Mouse (Mus musculus): ENCODE results near the gene Krtap5-3.
"Not testable (repeated sequence)": the region's sequence is repeated elsewhere in the genome, so short reads cannot be mapped to it uniquely, and the experiment has no call there.

The Krtap5-3 gene

DNA sequence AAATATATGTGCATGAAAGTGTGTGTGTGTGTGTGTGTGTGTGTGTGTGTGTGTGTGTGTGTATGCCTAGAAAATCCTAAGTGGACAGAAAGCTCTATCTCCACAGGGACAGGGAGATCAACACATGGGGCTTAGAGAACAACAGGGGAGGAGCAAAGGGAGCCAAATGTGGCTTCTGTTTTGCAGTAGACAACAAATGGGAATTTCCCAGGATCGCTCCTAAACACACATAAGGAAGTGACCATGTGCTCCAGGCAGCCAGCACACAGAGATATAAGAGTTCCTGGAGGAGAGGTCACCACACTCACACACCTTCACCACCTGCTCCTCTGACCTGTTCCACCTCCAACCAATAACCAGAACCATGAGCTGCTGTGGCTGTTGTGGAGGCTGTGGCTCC is at the start of gene Krtap5-3:
Gene Krtap5-3, plus strand, starts transcription at position 301 of the 400 bp plus-strand sequence.
- no peak for DNase-seq

DNA sequence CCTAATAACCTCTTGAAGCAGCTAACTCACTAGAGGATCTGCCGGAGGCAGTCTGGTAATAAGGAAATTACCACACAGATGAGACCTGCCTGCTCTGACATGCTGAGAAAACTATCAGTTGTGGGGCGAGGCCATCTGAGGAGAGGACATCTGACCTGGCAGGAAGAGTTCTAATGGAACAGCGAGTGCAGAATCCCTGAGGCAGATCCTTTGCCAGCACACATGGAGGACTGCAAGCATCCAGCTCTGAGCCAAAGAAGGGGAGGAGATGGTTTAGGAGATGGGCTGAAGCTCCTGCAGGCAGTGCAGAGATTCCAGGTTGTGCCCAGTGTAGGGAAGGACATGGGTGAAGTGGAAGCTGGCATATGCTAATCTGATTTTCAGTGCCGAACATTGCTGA is 49.0 kb upstream of the Krtap5-3 start:
- DNase-seq = peak; percentile 4

DNA sequence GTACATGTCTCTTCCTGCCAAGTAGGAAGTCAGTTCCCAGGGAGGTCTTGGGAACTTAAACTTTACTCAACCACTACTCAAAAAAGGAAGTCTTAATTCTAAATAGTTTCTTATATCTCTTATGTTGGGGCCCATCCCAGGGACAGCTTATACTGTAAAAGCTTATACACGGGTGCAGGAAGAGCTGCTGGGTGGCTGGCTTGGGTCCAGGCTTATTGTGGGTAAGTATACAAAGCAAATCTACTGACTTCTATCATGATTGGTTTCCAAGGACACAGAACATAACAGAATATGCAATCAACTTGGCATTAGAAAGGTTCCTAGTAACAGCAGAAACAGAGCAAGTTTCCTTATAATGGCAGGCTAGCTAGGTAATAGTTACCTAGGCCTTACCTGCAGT is 45.9 kb upstream of the Krtap5-3 start:
- DNase-seq = no peak

DNA sequence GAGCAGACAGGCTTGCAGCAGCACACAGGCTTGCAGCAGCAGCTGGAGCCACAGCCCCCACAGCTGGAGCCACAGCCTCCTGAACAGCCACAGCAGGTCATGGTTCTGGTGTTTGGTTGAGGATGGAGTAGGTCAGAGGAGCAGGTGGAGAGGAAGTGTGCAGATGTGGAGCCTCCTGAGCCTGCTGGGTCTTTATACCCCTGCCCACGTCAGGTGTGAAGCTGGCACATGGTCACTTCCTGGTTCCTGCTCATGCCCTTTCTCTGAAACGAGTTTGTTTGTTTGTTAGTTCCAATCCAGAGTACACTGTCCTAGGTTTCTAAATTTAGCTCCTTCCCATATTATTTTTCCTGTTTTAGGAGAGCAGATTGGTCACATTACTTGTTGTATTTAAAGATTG is 44.2 kb upstream of the Krtap5-3 start, which contains the start of gene Gm29735:
Gene Gm29735, minus strand, starts transcription at position 101 of the 400 bp plus-strand sequence.
- DNase-seq = not testable (repeated sequence)

DNA sequence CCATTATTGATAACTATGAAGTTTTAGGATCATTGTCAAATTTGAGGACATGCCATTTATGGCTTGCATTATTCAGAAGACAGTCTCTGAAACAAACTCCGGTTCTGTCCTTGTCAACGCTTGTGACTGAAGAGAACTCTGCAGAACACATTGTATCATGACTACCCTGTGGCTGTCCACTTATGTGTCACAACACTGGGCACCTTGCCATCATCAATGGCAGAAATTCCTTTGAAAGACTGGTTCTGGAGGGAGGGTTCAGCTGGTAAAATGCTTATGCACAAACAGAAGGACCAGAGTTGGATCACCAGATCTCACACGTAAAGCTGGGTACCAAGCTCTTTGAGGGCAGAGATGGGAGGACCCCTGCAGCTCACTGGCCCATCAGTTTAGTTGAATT is 41.8 kb upstream of the Krtap5-3 start:
- no peak for DNase-seq

DNA sequence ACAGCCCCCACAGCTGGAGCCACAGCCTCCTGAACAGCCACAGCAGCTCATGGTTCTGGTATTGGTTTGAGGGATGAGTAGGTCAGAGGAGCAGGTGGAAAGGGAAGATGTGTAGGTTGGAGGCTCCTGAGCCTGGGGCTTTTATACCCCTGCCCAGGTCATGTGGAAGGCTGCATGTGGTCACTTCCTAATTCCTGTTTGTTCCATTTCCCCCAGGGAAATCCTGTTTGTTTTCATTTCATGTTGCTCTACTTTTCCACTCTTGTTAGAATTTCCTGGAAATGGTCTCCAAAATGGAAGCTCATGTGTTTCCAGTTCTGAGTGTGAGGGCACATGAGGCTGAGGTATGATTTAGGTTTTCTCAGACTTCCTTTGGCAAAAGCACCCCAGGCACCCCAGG is 35.5 kb upstream of the Krtap5-3 start, which contains the start of gene Gm4553:
Gene Gm4553, minus strand, starts transcription at position 101 of the 400 bp plus-strand sequence.
- DNase-seq = not testable (repeated sequence)

DNA sequence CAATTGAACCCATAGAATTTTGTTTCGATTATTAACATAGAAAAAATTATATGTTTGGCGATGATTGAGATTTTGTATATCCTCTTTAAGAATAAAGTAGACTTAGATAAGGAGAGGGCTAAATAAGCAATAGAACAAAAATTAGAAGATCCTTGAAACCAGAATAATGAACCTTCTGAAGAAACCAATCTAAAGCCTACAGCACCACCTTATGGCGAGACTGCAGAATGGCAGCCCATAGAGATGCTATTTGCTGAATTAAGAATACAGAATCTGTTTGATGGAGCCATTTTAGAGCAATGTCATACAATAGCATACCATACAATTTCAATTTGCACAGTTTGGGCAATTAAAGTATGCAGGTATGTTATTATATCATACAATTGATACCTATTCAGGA is 31.3 kb upstream of the Krtap5-3 start:
- DNase-seq = no peak

DNA sequence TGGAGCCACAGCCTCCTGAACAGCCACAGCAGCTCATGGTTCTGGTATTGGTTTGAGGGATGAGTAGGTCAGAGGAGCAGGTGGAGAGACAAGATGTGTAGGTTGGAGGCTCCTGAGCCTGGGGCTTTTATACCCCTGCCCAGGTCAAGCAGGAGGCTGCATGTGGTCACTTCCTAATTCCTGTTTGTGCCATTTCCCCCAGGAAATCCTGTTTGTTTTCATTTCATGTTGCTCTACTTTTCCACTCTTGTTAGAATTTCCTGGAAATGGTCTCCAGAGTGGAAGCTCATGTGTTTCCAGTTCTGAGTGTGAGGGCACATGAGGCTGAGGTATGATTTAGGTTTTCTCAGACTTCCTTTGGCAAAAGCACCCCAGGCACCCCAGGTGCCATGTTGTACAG is 25.3 kb upstream of the Krtap5-3 start, which contains the start of gene Krtap5-2:
Gene Krtap5-2, minus strand, starts transcription at position 101 of the 400 bp plus-strand sequence.
- not testable (repeated sequence) for DNase-seq

DNA sequence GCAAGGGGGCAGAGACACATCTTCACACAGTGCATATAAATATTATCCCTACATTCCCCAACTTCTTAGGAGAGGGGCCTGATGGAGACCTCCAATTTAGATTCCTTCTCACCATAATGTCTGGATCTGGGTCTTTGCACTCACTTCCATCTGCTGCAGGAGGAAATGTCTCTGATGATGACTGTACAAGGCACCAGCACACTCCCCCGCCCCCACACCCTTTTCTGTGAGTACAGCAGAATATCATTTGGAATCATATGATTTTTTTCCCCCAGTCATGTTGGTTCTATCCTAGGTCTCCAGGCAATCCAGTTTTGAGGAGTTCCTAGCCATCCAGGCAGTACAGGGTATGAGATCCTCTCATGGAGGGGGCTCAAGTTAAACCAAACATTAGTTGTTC is 22.5 kb upstream of the Krtap5-3 start:
- no peak for DNase-seq

DNA sequence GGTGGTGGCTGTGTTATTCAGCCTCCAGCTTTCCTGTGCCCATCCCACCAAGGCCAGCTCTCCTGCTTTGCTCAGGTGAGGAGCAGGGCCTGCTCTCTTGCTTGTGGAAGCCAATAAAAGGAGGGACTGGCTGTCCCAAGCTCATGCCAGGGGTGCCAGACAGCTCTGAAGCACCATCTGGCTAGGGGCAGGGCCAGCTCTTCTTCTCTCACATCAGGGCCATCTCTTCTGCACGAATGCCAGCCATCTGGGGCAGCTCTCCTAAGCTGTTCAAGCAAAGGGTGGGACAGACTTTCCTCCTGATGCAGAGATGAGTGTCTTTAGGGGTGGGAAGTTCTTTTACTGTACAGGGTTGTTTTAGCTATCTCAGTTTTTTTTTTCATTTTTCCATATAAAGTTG is 20.1 kb upstream of the Krtap5-3 start:
- DNase-seq = no peak

DNA sequence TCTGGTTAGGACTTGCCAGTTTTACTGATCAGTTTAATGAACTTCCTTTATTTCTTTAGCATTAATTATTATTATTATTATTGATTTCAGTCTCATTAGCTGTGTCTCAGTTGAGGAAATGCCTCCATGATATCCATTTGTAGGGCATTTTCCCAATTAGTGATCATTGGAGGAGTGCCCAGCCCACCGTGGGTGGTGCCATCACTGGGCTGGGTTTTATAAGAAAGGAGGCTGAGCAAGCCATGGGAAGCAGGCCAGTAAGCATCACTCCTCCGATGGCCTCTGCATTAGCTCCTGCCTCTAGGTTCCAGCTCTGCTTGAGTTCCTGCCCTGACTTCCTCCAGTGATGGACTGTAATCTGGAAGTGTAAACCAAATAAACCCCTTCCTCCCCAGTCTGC is 13.0 kb upstream of the Krtap5-3 start:
- no peak for DNase-seq

DNA sequence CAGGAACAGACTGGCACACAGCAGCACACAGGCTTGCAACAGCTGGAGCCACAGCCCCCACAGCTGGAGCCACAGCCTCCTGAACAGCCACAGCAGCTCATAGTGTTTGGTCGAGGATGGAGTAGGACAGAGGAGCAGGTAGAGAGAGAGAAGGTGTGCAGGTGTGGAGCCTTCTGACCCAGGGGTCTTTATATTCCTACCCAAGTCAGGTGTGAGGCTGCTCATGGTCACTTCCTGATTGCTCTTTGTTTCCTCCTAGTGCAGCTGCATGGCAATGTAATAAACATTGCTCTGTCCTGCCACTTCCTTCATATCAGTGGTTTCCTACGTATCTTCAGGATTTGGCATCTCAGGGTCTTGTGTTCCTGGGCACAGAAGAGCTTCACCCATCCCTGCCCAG is 10.9 kb upstream of the Krtap5-3 start, which contains the start of gene Gm10153:
Gene Gm10153, minus strand, starts transcription at position 101 of the 400 bp plus-strand sequence.
- DNase-seq = no peak

DNA sequence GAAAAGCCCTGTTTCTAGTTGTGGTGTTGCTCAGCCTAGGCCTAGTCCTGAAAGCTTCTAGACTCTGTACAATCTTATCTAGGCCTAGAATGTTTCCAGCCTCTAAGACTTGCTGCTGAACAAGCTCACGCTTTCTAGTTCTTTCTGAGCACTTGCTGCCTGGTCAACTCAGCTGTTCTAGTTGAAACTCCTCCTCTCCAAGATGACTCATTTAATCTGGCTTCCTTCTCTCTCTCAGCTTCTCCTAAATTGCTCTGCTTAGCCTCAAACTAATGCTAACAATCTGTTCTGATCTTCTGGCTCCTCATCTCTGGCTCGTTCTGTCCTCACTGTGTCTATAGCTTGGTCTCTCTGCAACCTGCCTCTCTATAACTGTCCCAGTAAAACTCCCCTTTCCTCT is 2.4 kb upstream of the Krtap5-3 start:
- DNase-seq = no peak

DNA sequence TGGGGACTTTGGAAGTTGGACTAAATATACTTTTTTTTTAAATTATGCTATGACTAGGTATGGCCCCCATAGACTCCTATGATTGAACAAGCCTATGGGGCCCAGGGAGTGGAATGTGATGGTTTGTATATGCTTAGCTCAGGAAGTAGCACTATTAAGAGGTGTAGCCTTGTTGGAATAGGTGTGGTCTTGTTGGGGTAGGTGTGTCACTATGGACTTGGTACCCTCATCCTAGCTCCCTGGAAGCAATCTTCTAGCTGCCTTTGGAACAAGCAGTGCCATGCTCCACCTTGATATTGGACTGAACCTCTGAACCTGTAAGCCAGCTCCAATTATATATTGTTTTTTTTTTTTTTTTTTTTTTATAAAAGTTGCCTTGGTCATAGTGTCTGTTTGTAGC is 4.3 kb downstream of the Krtap5-3 start:
- DNase-seq = no peak

DNA sequence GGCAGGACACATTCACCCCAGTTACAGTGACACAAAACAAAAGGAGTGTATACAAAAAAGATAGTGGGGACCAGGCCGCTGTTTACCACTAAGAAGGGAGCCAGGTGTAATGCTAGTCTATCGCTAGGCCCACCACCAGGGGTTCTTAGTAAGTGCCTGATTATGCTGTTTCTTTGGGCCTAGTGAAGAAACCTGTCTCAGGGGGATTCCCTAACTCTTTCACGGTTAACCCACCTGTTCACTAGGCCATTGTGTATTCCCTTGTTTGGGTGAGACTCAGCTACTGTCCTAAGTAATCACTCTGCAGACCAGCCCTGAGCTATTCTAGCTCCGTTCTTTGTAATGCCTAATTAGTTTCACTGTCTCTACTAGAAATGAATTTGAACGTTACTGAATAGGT is 5.7 kb downstream of the Krtap5-3 start:
- not testable (repeated sequence) for DNase-seq

DNA sequence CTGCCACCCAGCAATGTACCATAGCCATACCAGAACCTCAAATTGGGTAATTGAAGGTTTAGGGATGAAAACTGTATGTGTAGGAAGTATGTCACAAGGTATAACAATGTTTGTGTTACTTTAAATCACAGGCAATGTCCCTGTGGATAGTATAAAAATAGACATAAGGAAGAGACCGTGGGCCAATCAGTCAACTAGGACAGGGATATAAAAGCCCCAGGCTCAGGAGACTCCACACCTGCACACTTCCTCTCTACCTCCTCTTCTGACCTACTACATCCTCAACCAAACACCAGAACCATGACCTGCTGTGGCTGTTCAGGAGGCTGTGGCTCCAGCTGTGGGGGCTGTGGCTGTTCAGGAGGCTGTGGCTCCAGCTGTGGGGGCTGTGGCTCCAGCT is 10.4 kb downstream of the Krtap5-3 start, which contains the start of gene Gm7579:
Gene Gm7579, plus strand, starts transcription at position 301 of the 400 bp plus-strand sequence.
- DNase-seq = no peak

DNA sequence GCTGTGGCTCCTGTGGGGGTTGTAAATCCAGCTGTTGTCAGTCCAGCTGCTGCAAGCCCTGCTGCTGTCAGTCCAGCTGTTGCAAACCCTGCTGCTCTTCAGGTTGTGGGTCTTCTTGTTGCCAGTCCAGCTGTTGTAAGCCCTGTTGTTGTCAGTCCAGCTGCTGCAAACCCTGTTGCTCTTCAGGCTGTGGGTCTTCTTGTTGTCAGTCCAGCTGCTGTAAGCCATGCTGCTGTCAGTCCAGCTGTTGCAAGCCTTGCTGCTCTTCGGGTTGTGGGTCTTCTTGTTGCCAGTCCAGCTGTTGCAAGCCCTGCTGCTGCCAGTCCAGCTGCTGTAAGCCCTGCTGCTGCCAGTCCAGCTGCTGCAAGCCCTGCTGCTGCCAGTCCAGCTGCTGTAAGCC is 11.0 kb downstream of the Krtap5-3 start:
- DNase-seq = not testable (repeated sequence)

DNA sequence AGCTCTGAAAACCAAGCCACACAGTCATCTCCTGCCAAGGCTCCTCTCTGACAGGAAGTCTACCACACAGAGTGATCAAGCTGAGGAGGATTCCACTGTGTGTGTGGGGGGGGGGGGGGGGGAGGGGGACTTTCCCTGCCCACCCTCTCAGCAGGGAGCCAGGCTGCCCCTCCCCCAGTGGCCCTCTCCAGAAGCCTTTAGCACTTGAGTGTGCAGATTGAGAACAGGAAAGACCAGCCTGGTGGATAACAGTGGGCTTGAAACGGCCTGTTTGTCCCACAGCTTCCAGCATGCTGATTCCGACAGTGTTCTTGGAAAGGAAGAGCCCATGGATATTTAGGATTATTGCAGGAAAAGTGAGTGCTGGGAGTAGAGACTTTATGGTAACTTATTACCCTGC is 23.4 kb downstream of the Krtap5-3 start:
- no peak for DNase-seq

DNA sequence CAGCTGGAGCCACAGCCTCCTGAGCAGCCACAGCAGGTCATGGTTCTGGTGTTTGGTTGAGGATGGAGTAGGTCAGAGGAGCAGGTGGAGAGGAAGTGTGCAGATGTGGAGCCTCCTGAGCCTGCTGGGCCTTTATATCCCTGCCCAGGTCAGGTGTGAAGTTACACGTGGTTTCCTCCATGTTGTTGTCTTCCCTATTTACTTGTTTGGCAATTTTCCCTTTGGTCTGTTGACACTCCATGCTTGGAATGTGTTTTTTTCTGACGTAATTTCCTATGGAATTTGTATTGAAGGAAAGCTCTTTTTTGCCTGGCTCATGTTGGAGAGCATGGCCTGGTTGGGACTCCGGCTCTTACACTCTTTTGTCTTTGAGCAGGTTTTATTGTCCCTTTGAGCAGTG is 28.7 kb downstream of the Krtap5-3 start, which contains the start of gene Krtap5-5:
Gene Krtap5-5, minus strand, starts transcription at position 101 of the 400 bp plus-strand sequence.
- not testable (repeated sequence) for DNase-seq

DNA sequence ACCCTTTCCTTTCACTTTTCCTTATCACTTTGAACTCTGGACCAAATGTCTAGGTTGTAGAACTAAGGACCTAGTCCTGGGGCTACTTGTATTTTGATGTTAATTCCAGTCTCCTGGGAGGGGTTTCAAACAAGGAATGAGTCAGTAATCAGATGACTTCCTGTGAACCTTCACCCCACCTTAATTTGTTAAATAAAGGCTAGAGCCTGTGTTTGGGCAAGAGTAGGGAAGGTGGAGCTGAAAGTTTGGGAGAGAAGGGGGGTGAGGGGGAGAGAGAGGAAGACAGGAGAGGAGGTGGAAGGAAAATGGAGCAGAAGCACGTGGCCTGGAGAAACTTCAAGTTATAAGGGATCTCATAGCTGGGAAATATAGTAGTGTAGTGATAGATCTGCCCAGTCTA is 30.4 kb downstream of the Krtap5-3 start:
- no peak for DNase-seq

DNA sequence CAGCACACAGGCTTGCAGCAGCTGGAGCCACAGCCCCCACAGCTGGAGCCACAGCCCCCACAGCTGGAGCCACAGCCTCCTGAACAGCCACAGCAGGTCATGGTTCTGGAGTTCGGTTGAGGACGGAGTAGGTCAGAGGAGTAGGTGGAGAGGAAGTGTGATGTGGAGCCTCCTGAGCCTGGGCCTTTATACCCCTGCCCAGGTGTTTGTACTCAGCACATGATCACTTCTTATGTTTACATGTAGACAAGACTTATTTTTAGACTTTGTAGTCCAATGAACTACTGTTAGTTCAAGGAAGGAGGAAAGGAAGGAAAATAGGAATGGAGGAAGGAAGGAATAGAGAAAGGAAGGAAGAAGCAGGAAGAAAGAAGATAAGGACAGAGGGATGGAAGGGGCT is 39.8 kb downstream of the Krtap5-3 start, which contains the start of gene Gm40460:
Gene Gm40460, minus strand, starts transcription at position 101 of the 400 bp plus-strand sequence.
- DNase-seq = no peak

DNA sequence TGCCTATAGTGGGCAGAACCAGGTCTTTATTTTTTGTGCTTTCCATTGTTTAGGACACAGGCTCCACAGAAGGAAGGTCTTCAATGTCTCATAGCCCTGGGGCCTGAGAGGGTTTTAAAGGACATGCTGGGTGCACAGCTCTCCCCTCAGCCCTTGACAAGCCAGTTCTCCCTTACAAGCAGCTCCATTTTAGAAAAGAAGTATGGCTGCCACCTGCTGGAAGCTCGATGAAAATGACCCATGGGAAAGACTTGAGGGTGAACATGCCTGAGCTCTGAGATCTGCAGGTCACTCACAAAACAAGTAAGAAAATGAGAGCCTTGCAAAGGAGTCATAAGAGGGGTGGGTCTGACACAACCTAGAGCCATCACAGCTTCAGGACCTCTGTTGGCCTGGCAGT is 48.7 kb downstream of the Krtap5-3 start:
- no peak for DNase-seq
